Mouse (Mus musculus) cerebellum, adult 2 months (tissue): ENCODE data around the gene Phkg2.

Source experiments
- CTCF ChIP-seq: fragments of 200-500 bp; IDR thresholded peaks from 2 replicates; pipeline ENCODE4 v1.5.1; 2011; ENCODE audit warnings: low read depth, mild to moderate bottlenecking, control low read depth, low read length, moderate library complexity, borderline replicate concordance; ENCODE audit not compliant: insufficient read depth
- POLR2A ChIP-seq: fragments of 200-500 bp; IDR thresholded peaks from 2 replicates; pipeline ENCODE4 v1.6.1; 2011; ENCODE audit warnings: low read length, control low read depth, borderline replicate concordance; ENCODE audit not compliant: insufficient read depth

DNA sequence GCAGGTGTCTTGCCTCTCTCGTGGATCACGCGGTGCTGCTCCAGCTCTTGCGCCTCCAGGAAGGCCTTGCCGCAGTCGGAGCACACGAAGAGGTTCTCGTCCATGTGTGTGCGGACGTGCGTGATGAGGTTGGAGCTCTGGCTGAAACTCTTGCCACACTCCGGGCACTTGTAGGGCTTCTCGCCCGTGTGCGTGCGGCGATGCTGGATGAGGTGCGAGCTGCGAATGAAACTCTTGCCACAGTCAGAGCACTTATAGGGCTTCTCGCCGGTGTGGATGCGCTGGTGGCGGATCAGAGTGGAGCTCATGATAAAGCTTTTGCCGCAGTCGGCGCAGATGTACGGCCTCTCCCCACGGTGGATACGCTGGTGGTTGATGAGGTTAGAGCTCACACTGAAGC, 37.9 kb downstream of the Phkg2 start:
- TF ChIP-seq POLR2A (no peak), CTCF (no peak)
